Mouse (Mus musculus): Measurements from ENCODE around the gene Ugt1a10. TPM values are rescaled to one million over a fixed set of nuclear protein-coding genes. Genes with fewer than 3 reads are reported as not detected.
"Not testable (repeated sequence)": the region's sequence is repeated elsewhere in the genome, so short reads cannot be mapped to it uniquely, and the experiment has no call there.

The Ugt1a10 gene
- polyA plus RNA-seq, 1 experiment, result not detected

- no peak overlapping the region for H3K27ac ChIP-seq (ENCODE audit: control insufficient read depth, insufficient read depth, low read depth, low read length, poor library complexity)
Observed at GRCm38 (mm10) chr1:88133908-88134456, 78.8 kb downstream of the Ugt1a10 start.

GRCm38 (mm10) chr1:88134457-88135011, 79.3 kb downstream of the Ugt1a10 start, which contains the start of gene Ugt1a6a:
Gene Ugt1a6a (plus strand): TSS chr1:88134809.
- WGBS, result 6% methylated on average over 5 of the region's 5 CpGs
- not testable (repeated sequence) for H3K4me3 ChIP-seq (replicated peaks; ENCODE audit: control insufficient read depth, low read depth, low read length); H3K4me1 ChIP-seq (ENCODE audit: control insufficient read depth, insufficient read depth, low read length); H3K27ac ChIP-seq (ENCODE audit: control insufficient read depth, insufficient read depth, low read depth, low read length, poor library complexity)

More at GRCm38 (mm10) chr1:88133908-88134456, 78.8 kb downstream of the Ugt1a10 start:
- H3K4me3 ChIP-seq (replicated peaks; ENCODE audit: control insufficient read depth, low read depth, low read length), result no peak overlapping the region
- H3K4me1 ChIP-seq (ENCODE audit: control insufficient read depth, insufficient read depth, low read length), result peaks cover 1% of the 10 kb centered on the region
- WGBS, result 5% methylated on average over 3 of the region's 3 CpGs
- TF ChIP-seq CTCF (IDR thresholded peaks at IDR 0.05; ENCODE audit: control insufficient read depth, insufficient read depth, low read length) (no peak), POLR2A (IDR thresholded peaks at IDR 0.05; ENCODE audit: borderline replicate concordance, control insufficient read depth, low read depth, low read length) (no peak)

DNA sequence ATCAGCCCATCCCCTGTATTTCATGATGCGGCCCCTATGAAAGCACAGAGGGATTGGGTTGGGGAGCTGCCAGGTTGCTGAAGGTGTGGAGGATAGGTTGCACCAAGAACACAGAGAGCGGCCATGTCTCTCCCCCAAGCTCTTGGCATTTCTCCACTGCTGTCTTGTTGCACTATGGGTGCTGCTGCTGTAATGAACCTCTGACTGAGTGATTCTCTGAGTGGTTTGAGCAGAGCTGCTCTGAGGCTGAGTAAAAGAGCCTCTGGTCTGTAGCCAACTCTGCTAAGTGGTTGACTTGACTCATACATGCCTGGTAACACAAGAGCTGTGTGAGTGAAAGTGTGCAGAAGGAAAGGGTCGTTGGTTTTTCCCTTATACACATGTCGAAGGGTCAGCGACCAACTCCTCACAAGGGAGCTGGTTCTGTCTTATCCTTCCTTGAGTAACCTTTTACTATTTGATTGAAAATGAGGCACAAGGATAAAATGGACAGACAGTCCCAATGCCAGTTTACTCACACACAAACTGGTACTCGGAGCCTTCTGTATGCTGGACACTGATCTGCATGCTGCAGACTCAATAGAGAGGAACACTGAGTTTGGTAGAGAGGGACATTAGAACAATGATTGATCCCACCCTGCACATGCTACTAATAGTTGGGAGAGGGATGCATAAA, 80.2 kb downstream of the Ugt1a10 start:
- 71% methylated on average over 6 of the region's 6 CpGs for WGBS
- not testable (repeated sequence) for H3K27ac ChIP-seq (ENCODE audit: control insufficient read depth, insufficient read depth, low read depth, low read length, poor library complexity); H3K4me3 ChIP-seq (replicated peaks; ENCODE audit: control insufficient read depth, low read depth, low read length); H3K4me1 ChIP-seq (ENCODE audit: control insufficient read depth, insufficient read depth, low read length)

- Histone ChIP-seq H3K27ac (ENCODE audit: control insufficient read depth, insufficient read depth, low read depth, low read length, poor library complexity) (no peak overlapping the region), H3K4me1 (ENCODE audit: control insufficient read depth, insufficient read depth, low read length) (peaks cover 1% of the 10 kb centered on the region), H3K4me3 (replicated peaks; ENCODE audit: control insufficient read depth, low read depth, low read length) (no peak overlapping the region)
- WGBS, result 71% methylated on average over 2 of the region's 2 CpGs
- TF ChIP-seq POLR2A (IDR thresholded peaks at IDR 0.05; ENCODE audit: borderline replicate concordance, control insufficient read depth, low read depth, low read length), result no peak
- no peak for TF ChIP-seq CTCF (IDR thresholded peaks at IDR 0.05; ENCODE audit: control insufficient read depth, insufficient read depth, low read length)
Observed at GRCm38 (mm10) chr1:88136646-88137045, 81.5 kb downstream of the Ugt1a10 start.

- 76% methylated on average over 3 of the region's 3 CpGs for WGBS
- Histone ChIP-seq H3K27ac (ENCODE audit: control insufficient read depth, insufficient read depth, low read depth, low read length, poor library complexity) (no peak overlapping the region), H3K4me1 (ENCODE audit: control insufficient read depth, insufficient read depth, low read length) (peaks cover 1% of the 10 kb centered on the region), H3K4me3 (replicated peaks; ENCODE audit: control insufficient read depth, low read depth, low read length) (no peak overlapping the region)
- TF ChIP-seq CTCF (IDR thresholded peaks at IDR 0.05; ENCODE audit: control insufficient read depth, insufficient read depth, low read length), result no peak
- no peak for TF ChIP-seq POLR2A (IDR thresholded peaks at IDR 0.05; ENCODE audit: borderline replicate concordance, control insufficient read depth, low read depth, low read length)
Observed at GRCm38 (mm10) chr1:88137264-88137663, 82.1 kb downstream of the Ugt1a10 start.

DNA sequence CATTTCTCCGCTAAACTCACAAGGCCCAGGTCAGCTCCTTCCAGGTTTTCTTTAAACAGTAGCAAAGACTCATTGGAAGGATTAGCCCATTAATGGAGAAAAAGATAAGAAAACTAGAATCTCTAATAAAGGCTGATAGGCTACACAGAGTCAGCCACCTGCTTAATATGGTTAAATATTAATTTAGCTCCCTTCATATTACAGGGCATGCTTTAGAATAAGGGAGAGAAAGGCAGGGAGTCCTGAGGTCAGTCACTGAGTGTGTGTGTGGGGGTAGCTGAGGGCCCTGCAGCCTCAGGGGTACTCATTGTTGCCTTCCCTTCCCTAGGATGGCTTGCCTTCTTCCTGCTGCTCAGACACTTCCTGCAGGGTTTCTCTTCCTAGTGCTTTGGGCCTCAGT, 83.0 kb downstream of the Ugt1a10 start:
- WGBS, result 79% methylated on average over 1 of the region's 1 CpGs
- Histone ChIP-seq H3K4me1 (ENCODE audit: control insufficient read depth, insufficient read depth, low read length) (peaks cover 1% of the 10 kb centered on the region), H3K4me3 (replicated peaks; ENCODE audit: control insufficient read depth, low read depth, low read length) (no peak overlapping the region), H3K27ac (ENCODE audit: control insufficient read depth, insufficient read depth, low read depth, low read length, poor library complexity) (no peak overlapping the region)
- TF ChIP-seq CTCF (IDR thresholded peaks at IDR 0.05; ENCODE audit: control insufficient read depth, insufficient read depth, low read length), result no peak
- TF ChIP-seq POLR2A (IDR thresholded peaks at IDR 0.05; ENCODE audit: borderline replicate concordance, control insufficient read depth, low read depth, low read length), result no peak

DNA sequence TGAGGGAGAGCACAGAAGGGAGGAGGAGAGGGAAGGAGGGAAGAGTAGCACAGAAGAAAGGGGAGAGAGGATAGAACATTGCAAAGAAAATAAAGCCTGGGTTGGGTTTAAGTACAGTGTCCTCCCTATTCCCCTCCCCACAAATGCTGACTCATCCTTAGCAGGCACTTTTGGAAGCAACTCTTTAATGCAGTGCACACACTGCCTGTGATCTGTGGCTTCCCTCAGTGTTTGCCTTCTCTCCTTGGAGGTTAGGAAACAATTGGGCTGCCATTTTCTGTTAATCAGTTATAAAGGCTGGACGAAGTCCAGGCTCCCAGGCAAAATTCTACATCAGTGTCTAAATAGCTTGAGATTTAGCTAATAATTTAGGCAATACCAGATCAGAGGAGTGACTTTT, 85.3 kb downstream of the Ugt1a10 start:
- not testable (repeated sequence) for H3K4me3 ChIP-seq (replicated peaks; ENCODE audit: control insufficient read depth, low read depth, low read length); H3K27ac ChIP-seq (ENCODE audit: control insufficient read depth, insufficient read depth, low read depth, low read length, poor library complexity); H3K4me1 ChIP-seq (ENCODE audit: control insufficient read depth, insufficient read depth, low read length)
- 29% methylated on average over 1 of the region's 1 CpGs for WGBS

DNA sequence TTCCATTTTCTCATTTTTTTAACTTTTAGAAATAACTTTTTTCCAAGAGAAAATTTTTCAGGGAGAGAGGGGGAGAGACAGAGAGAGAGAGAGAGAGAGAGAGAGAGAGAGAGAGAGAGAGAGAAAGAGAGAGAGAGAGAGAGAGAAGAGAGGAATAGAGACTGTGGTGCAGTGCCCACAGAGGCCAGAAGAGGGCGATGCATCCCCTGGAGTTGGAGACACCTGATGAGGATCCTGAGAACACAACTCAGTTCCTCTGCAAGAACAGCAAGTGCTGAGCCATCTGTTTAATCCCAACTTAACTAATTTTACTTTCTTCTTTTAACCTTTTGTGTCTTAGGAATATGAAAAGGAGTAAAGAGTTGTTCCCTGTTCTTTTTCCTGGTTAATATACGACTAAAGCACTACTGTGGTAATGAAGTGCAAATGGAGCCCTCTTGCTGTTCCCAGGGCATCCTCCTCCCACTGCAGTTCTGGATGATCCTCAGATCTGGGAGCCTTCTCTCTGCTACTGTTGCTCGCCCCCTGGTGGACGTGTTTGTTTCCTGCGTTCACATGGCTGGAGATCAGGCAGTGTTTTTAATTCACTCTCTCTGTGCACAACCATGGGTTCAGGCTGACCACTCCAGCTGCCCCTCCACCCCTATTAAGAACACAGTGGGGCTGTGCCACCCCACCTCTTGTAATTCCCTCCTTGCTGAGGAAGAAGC, 88.9 kb downstream of the Ugt1a10 start:
- peak; percentile 65 for TF ChIP-seq CTCF (IDR thresholded peaks at IDR 0.05; ENCODE audit: control insufficient read depth, insufficient read depth, low read length)
- H3K27ac ChIP-seq (ENCODE audit: control insufficient read depth, insufficient read depth, low read depth, low read length, poor library complexity); H3K4me3 ChIP-seq (replicated peaks; ENCODE audit: control insufficient read depth, low read depth, low read length); H3K4me1 ChIP-seq (ENCODE audit: control insufficient read depth, insufficient read depth, low read length): not testable (repeated sequence)
- WGBS, result 18% methylated on average over 5 of the region's 5 CpGs

GRCm38 (mm10) chr1:88145278-88145677, 90.1 kb downstream of the Ugt1a10 start:
- not testable (repeated sequence) for H3K4me3 ChIP-seq (replicated peaks; ENCODE audit: control insufficient read depth, low read depth, low read length); H3K4me1 ChIP-seq (ENCODE audit: control insufficient read depth, insufficient read depth, low read length); H3K27ac ChIP-seq (ENCODE audit: control insufficient read depth, insufficient read depth, low read depth, low read length, poor library complexity)
- 75% methylated on average over 2 of the region's 2 CpGs for WGBS

DNA sequence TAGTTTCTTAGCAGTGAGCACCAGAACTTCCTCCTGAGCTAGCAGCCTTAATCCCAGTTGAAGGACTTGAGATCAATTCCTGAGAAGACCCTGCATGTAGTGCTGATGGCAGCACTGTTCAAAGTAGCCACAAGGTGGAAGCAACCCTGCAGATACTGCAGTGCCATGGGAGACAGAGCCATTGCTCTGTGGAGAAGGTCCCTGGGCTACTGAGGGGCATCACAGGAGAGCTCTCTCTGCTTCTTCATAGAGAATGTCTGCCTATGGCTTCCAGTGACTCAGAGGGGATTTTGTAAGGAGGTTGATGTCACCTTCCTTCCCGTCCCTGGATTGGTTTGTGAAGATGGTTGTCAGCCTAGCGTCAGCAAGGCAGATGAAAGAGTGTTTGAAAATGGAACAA, 94.9 kb downstream of the Ugt1a10 start:
- not testable (repeated sequence) for H3K27ac ChIP-seq (ENCODE audit: control insufficient read depth, insufficient read depth, low read depth, low read length, poor library complexity); H3K4me3 ChIP-seq (replicated peaks; ENCODE audit: control insufficient read depth, low read depth, low read length); H3K4me1 ChIP-seq (ENCODE audit: control insufficient read depth, insufficient read depth, low read length)
- WGBS, result 86% methylated on average over 2 of the region's 2 CpGs

Measured in bone marrow, adult 2 months (tissue).